Mouse (Mus musculus) heart, adult 9 months (tissue): ENCODE data around the gene G3bp1.

ENCODE experiments used
- DNase-seq, 2 experiments: peaks; one replicate each; pipeline ENCODE4 v3.0.0; 2022; ENCODE audit warnings: low spot score in 2 of 2

The G3bp1 gene

GRCm38 (mm10) chr11:55464707-55465106 is 4.8 kb upstream of the G3bp1 start:
- DNase-seq = no peak

- no peak for DNase-seq
Observed at GRCm38 (mm10) chr11:55465177-55465576, 4.3 kb upstream of the G3bp1 start.

- DNase-seq = peak; percentile 46 to 63
Observed at GRCm38 (mm10) chr11:55468012-55468411, 1.5 kb upstream of the G3bp1 start.

- DNase-seq = no peak
Observed at GRCm38 (mm10) chr11:55468611-55469047, 856 bp upstream of the G3bp1 start.

GRCm38 (mm10) chr11:55469923-55470691 is 622 bp downstream of the G3bp1 start:
- DNase-seq = peak in 1 of 2 experiments; percentile 37

GRCm38 (mm10) chr11:55470761-55471160 is 1.3 kb downstream of the G3bp1 start:
- peak in 1 of 2 experiments; percentile 29 for DNase-seq

GRCm38 (mm10) chr11:55471467-55471866 is 2.0 kb downstream of the G3bp1 start:
- no peak for DNase-seq

GRCm38 (mm10) chr11:55473219-55473618 is 3.7 kb downstream of the G3bp1 start:
- DNase-seq = no peak

- no peak for DNase-seq
Observed at GRCm38 (mm10) chr11:55485443-55485842, 16.0 kb downstream of the G3bp1 start.

GRCm38 (mm10) chr11:55496158-55496557 is 26.7 kb downstream of the G3bp1 start:
- no peak for DNase-seq

GRCm38 (mm10) chr11:55497885-55498284 is 28.4 kb downstream of the G3bp1 start:
- peak in 1 of 2 experiments; percentile 14 for DNase-seq

GRCm38 (mm10) chr11:55501955-55502531 is 32.6 kb downstream of the G3bp1 start:
- peak; percentile 18 to 33 for DNase-seq

- no peak for DNase-seq
Observed at GRCm38 (mm10) chr11:55502886-55503285, 33.4 kb downstream of the G3bp1 start.

GRCm38 (mm10) chr11:55505485-55505884 is 36.0 kb downstream of the G3bp1 start:
- DNase-seq = no peak

GRCm38 (mm10) chr11:55511374-55511773 is 41.9 kb downstream of the G3bp1 start:
- no peak for DNase-seq

GRCm38 (mm10) chr11:55517666-55518065 is 48.2 kb downstream of the G3bp1 start:
- DNase-seq = no peak

GRCm38 (mm10) chr11:55518806-55519674 is 49.6 kb downstream of the G3bp1 start:
- DNase-seq = peak; percentile 16 to 39

GRCm38 (mm10) chr11:55530741-55531140 is 61.3 kb downstream of the G3bp1 start:
- DNase-seq = no peak

GRCm38 (mm10) chr11:55533378-55533777 is 63.9 kb downstream of the G3bp1 start:
- no peak for DNase-seq

GRCm38 (mm10) chr11:55534766-55535165 is 65.3 kb downstream of the G3bp1 start:
- no peak for DNase-seq

- DNase-seq = no peak
Observed at GRCm38 (mm10) chr11:55542128-55542527, 72.6 kb downstream of the G3bp1 start.

- DNase-seq = no peak
Observed at GRCm38 (mm10) chr11:55542671-55543070, 73.2 kb downstream of the G3bp1 start.
